Mouse (Mus musculus) fat pad, adult 2 months (tissue): ENCODE results near the gene Icmt.
A peak's percentile ranks its signal among the peaks of the same experiment; 100 is the strongest.

Experiments used
- DNase-seq: peaks from one replicate; pipeline ENCODE4 v3.0.0-alpha.2; 2011; ENCODE audit warnings: low read depth, low spot score; ENCODE audit errors: extremely low read depth

The Icmt gene

GRCm38 (mm10) chr4:152296874-152297861, at the start of gene Icmt:
Gene Icmt (plus strand): TSS chr4:152297227.
- peak; percentile 55 for DNase-seq

- no peak for DNase-seq
Observed at GRCm38 (mm10) chr4:152250615-152251014, 46.4 kb upstream of the Icmt start.

GRCm38 (mm10) chr4:152253183-152253759, 43.8 kb upstream of the Icmt start:
- no peak for DNase-seq

- DNase-seq = no peak
Observed at GRCm38 (mm10) chr4:152257070-152257469, 40.0 kb upstream of the Icmt start.

- DNase-seq = peak; percentile 26
Observed at GRCm38 (mm10) chr4:152260451-152260850, 36.6 kb upstream of the Icmt start.

- DNase-seq = no peak
Observed at GRCm38 (mm10) chr4:152262187-152262586, 34.8 kb upstream of the Icmt start.

- no peak for DNase-seq
Observed at GRCm38 (mm10) chr4:152263089-152263488, 33.9 kb upstream of the Icmt start.

- DNase-seq = no peak
Observed at GRCm38 (mm10) chr4:152263512-152264176, 33.4 kb upstream of the Icmt start.

GRCm38 (mm10) chr4:152264177-152264530, 32.9 kb upstream of the Icmt start:
- DNase-seq = no peak

- no peak for DNase-seq
Observed at GRCm38 (mm10) chr4:152264867-152265568, 32.0 kb upstream of the Icmt start.

GRCm38 (mm10) chr4:152265791-152266190, 31.2 kb upstream of the Icmt start:
- no peak for DNase-seq

GRCm38 (mm10) chr4:152266236-152266895, 30.7 kb upstream of the Icmt start:
- DNase-seq = no peak

GRCm38 (mm10) chr4:152267748-152268369, 29.2 kb upstream of the Icmt start:
- DNase-seq = no peak

GRCm38 (mm10) chr4:152269967-152270366, 27.1 kb upstream of the Icmt start:
- no peak for DNase-seq

- DNase-seq = no peak
Observed at GRCm38 (mm10) chr4:152270599-152270998, 26.4 kb upstream of the Icmt start.

- DNase-seq = no peak
Observed at GRCm38 (mm10) chr4:152271334-152271733, 25.7 kb upstream of the Icmt start.

- DNase-seq = no peak
Observed at GRCm38 (mm10) chr4:152272006-152272405, 25.0 kb upstream of the Icmt start.

GRCm38 (mm10) chr4:152272449-152273049, 24.5 kb upstream of the Icmt start:
- no peak for DNase-seq

- no peak for DNase-seq
Observed at GRCm38 (mm10) chr4:152273191-152273590, 23.8 kb upstream of the Icmt start.
